Mouse (Mus musculus) forebrain, embryonic 16.5 days (tissue): ENCODE measurements around the gene Gm11037. TPM values are rescaled to one million over a fixed set of nuclear protein-coding genes. Genes with fewer than 3 reads are reported as not detected.
A peak's percentile ranks its signal among the peaks of the same experiment; 100 is the strongest.

Experiments used
- ATAC-seq: fragments of 200-750 bp; cut with Nextera tagmentation; 2 replicates; pipeline ENCODE4 v1.8.0; 2017; ENCODE audit warnings: mild to moderate bottlenecking, moderate library complexity
- H3K27ac ChIP-seq: fragments of 300-500 bp; sonication (generic); 2 replicates; pipeline ENCODE4 v1.5.1; 2014; ENCODE audit warnings: low read length, control low read depth
- H3K27me3 ChIP-seq: fragments of 300-500 bp; sonication (generic); replicated peaks from 2 replicates; pipeline ENCODE4 v1.6.1; 2014; ENCODE audit warnings: low read length; ENCODE audit not compliant: control insufficient read depth, insufficient read depth
- H3K36me3 ChIP-seq: fragments of 300-500 bp; sonication (generic); 2 replicates; pipeline ENCODE4 v1.6.1; 2014; ENCODE audit not compliant: control insufficient read depth, insufficient read depth
- H3K4me1 ChIP-seq: fragments of 300-500 bp; sonication (generic); replicated peaks from 2 replicates; pipeline ENCODE4 v1.6.1; 2014; ENCODE audit warnings: low read length; ENCODE audit not compliant: control insufficient read depth, insufficient read depth
- H3K4me2 ChIP-seq: fragments of 300-500 bp; sonication (generic); 2 replicates; pipeline ENCODE4 v1.6.1; 2014; ENCODE audit warnings: mild to moderate bottlenecking, low read length, control low read depth
- H3K4me3 ChIP-seq: fragments of 300-500 bp; sonication (generic); replicated peaks from 2 replicates; pipeline ENCODE4 v1.5.1; 2014; ENCODE audit warnings: mild to moderate bottlenecking, low read length, control low read depth
- H3K9ac ChIP-seq: fragments of 300-500 bp; sonication (generic); replicated peaks from 2 replicates; pipeline ENCODE4 v1.6.1; 2014; ENCODE audit warnings: low read depth, low read length, control low read depth
- H3K9me3 ChIP-seq: fragments of 300-500 bp; sonication (generic); 2 replicates; pipeline ENCODE4 v1.6.1; 2016; ENCODE audit warnings: low read length; ENCODE audit not compliant: control insufficient read depth
- WGBS: fragments of 180-500 bp; shearing (Covaris S2); extraction: QIAGEN DNeasy Blood & Tissue Kit; methylation state at CpG from one replicate; pipeline ENCODE4 v1.1.7; 2014; 5-methylcytosine and 5-hydroxymethylcytosine counted together
- polyA plus RNA-seq: library from polyadenylated mRNA; unstranded; fragments of >200 nt; fragmentation: Nextera tagmentation; extraction: Ambion mirVana; gene quantifications from 2 replicates; pipeline ENCODE4 v1.2.1, GENCODE M21; 2015

The Gm11037 gene
- polyA plus RNA-seq, 1 experiment from 2014 or later = not detected

DNA sequence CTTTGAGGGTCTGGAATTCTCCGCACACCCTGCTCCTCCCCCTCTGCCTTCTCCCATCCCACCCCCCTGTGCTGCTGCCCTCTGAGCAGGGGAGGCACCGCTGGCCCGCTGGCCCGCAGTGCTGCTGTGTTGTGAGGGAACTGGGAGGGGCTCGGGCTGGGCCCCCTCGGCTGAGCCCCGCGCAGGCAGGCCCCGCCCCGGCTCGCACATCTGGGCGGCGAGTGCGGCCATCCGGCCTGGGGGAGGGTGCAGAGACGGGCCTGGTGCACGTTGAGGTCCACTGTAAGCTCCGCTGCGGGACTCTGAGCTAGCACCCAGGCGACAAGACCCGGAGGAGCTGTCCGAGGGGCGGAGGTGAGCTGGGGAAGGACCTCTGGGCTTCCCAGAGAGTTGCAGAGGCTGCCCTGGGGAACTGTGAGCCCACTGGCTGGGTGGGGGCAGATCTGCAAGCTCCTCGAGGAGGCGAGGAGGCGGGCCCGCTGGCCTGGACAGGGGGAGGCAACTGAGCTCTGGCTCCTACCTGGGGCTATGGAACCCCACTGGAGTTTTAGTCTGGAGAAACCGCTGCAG lies 6.1 kb upstream of the Gm11037 start, which contains the start of gene Hspa12b:
Gene Hspa12b, plus strand, starts transcription at position 120 of the 570 bp plus-strand sequence.
- WGBS = 1% methylated on average over 28 of the region's 28 CpGs
- Histone ChIP-seq H3K9ac (peak within 1 kb of the TSS; percentile 56), H3K4me2 (peak within 1 kb of the TSS; percentile 62), H3K27ac (no peak within 1 kb of the TSS), H3K4me3 (peak within 1 kb of the TSS; percentile 33), H3K36me3 (no peaks in the 10 kb centered on the region), H3K4me1 (peaks cover 6% of the 10 kb centered on the region), H3K9me3 (no peaks in the 10 kb centered on the region), H3K27me3 (no peaks in the 10 kb centered on the region)
- peak; percentile 61 for ATAC-seq

DNA sequence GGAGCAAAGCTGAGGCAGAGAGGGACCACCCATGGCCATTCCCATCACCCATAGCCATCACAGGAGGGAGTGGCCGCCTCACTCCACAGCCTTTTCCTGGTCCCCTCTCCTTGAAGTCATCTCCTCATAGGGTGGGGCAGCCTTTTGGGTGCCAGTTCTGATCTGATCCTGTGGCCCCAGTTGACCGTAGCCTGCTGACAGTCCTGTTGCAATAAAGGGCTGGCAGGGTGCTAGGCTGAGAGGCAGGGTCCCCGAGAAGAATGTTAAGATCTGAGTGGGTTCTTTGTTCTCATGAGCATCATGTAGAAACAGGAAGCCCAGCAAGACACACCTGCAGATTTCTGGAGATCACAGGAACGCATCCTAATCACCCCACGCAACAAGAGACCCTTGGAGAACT lies 5.1 kb upstream of the Gm11037 start:
- Histone ChIP-seq H3K4me3 (no peak overlapping the region), H3K27me3 (no peaks in the 10 kb centered on the region), H3K27ac (no peak overlapping the region), H3K4me2 (no peak overlapping the region), H3K4me1 (peaks cover 6% of the 10 kb centered on the region), H3K9ac (no peak overlapping the region), H3K36me3 (no peaks in the 10 kb centered on the region), H3K9me3 (no peaks in the 10 kb centered on the region)
- ATAC-seq = no peak
- whole genome bisulfite sequencing = 85% methylated on average over 5 of the region's 5 CpGs

DNA sequence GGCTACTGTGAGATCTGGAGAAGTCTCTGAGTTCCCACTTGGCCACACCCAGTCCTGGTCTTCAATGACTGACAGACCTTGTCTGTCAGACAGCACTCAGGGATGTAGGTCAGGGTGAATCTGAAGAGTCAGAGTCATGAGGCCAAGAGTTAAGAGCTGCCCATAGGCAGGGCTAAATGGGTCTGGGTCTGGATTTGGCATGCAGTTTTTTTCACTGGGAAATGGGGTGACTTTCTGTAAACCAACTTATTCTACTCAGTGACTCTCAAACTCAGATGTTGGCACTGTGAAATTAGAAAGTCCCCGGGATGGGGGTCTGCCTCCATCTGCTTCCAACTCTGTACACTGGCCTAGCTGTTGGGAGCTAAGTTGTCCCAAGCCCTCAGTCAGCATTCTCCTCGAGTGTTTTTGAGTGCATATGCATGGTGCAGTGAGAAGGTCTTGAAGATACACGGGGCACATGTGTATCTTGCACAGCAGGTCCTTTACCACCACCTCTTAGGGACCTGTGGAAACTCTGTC lies 4.6 kb upstream of the Gm11037 start:
- Histone ChIP-seq H3K27me3 (no peaks in the 10 kb centered on the region), H3K9ac (no peak overlapping the region), H3K4me1 (peaks cover 6% of the 10 kb centered on the region), H3K9me3 (no peaks in the 10 kb centered on the region), H3K4me2 (no peak overlapping the region), H3K36me3 (no peaks in the 10 kb centered on the region), H3K27ac (no peak overlapping the region), H3K4me3 (no peak overlapping the region)
- no peak for ATAC-seq
- WGBS = 85% methylated on average over 3 of the region's 3 CpGs

DNA sequence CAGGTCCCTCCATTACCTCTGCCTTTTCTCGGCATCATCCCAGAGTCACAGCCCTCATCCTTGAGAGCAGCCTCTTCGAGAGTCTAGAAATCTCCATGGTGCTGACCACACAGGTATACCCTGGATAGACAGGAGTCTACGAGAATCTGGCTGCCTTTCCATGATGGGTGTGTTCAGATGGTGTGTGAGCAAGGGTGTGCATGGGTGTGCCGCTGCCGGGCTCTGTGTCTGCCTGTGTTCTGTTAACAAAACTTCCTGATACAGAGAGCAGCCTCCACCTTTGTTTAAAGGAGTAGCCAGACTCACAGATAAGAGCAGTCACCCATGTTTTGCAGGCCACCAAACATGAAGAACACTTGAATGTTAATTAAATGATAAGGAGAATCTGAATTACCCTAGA lies 3.5 kb upstream of the Gm11037 start:
- no peak for ATAC-seq
- H3K27me3 ChIP-seq = no peaks in the 10 kb centered on the region
- no peaks in the 10 kb centered on the region for H3K36me3 ChIP-seq
- H3K4me2 ChIP-seq = no peak overlapping the region
- peaks cover 6% of the 10 kb centered on the region for H3K4me1 ChIP-seq
- H3K9me3 ChIP-seq = no peaks in the 10 kb centered on the region
- H3K9ac ChIP-seq = no peak overlapping the region
- 83% methylated on average over 5 of the region's 5 CpGs for WGBS
- no peak overlapping the region for H3K4me3 ChIP-seq
- no peak overlapping the region for H3K27ac ChIP-seq

DNA sequence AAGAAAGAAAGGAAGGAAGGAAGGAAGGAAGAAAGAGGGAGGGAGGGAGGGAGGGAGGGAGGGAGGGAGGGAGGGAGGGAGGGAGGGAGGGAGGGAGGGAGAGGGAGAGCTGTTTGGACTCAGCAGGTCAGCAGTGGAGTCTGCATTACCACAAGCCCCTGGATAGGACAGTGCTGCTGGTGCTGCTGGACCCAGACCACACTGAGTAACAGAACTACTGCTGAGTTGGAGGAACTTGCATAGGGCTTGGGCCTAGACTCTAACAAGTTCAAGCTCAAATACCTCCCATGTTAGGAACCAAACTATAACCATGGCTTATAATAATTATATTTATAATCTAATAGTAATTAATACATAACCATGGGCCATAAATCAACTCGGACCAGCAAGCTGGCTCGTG lies 2.4 kb upstream of the Gm11037 start:
- Histone ChIP-seq H3K27me3 (no peaks in the 10 kb centered on the region), H3K4me3 (no peak overlapping the region), H3K36me3 (no peaks in the 10 kb centered on the region), H3K4me2 (no peak overlapping the region), H3K9ac (no peak overlapping the region), H3K4me1 (peaks cover 6% of the 10 kb centered on the region), H3K27ac (no peak overlapping the region), H3K9me3 (no peaks in the 10 kb centered on the region)
- 92% methylated on average over 2 of the region's 2 CpGs for WGBS
- ATAC-seq = no peak

GRCm38 (mm10) chr2:131132111-131132888 lies 997 bp upstream of the Gm11037 start:
- no peaks in the 10 kb centered on the region for H3K27me3 ChIP-seq
- H3K4me2 ChIP-seq = no peak overlapping the region
- peaks cover 2% of the 10 kb centered on the region for H3K4me1 ChIP-seq
- WGBS = 87% methylated on average over 10 of the region's 10 CpGs
- no peaks in the 10 kb centered on the region for H3K9me3 ChIP-seq
- H3K36me3 ChIP-seq = no peaks in the 10 kb centered on the region
- H3K27ac ChIP-seq = no peak overlapping the region
- no peak overlapping the region for H3K9ac ChIP-seq
- no peak for ATAC-seq
- no peak overlapping the region for H3K4me3 ChIP-seq

DNA sequence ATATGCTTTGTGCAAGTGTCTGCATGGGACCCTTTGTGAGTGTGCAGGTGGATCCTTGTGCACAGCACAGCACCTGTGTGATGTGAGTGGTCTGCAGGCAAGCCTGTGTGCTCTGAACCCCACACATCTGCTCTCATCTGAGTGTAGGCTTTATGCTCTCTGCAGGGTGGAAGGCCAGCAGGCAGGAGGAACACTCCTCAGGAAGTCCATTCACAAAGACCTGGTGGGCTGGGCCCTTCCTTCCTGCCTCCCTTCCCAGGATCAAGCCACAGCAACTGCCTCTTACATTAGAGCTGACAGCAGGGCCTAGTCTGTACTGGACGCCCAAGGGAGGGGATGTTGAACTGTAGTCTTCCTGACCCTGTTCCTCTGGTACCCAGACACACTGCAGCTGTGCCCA lies 1.1 kb downstream of the Gm11037 start:
- no peak overlapping the region for H3K9ac ChIP-seq
- WGBS = 57% methylated on average over 1 of the region's 1 CpGs
- no peak overlapping the region for H3K27ac ChIP-seq
- ATAC-seq = no peak
- no peak overlapping the region for H3K4me2 ChIP-seq
- H3K4me3 ChIP-seq = no peak overlapping the region
- H3K9me3 ChIP-seq = no peaks in the 10 kb centered on the region
- H3K36me3 ChIP-seq = no peaks in the 10 kb centered on the region
- H3K4me1 ChIP-seq = no peaks in the 10 kb centered on the region
- H3K27me3 ChIP-seq = no peaks in the 10 kb centered on the region

- 85% methylated on average over 8 of the region's 8 CpGs for WGBS
- H3K36me3 ChIP-seq = no peaks in the 10 kb centered on the region
- no peaks in the 10 kb centered on the region for H3K9me3 ChIP-seq
- no peak for ATAC-seq
- no peak overlapping the region for H3K4me3 ChIP-seq
- H3K27ac ChIP-seq = no peak overlapping the region
- H3K9ac ChIP-seq = no peak overlapping the region
- no peaks in the 10 kb centered on the region for H3K4me1 ChIP-seq
- H3K27me3 ChIP-seq = no peaks in the 10 kb centered on the region
- no peak overlapping the region for H3K4me2 ChIP-seq
Observed at GRCm38 (mm10) chr2:131134826-131135400, 1.6 kb downstream of the Gm11037 start.

GRCm38 (mm10) chr2:131135521-131136139 lies 2.3 kb downstream of the Gm11037 start:
- H3K9ac ChIP-seq = no peak overlapping the region
- H3K27me3 ChIP-seq = no peaks in the 10 kb centered on the region
- H3K4me2 ChIP-seq = no peak overlapping the region
- H3K36me3 ChIP-seq = no peaks in the 10 kb centered on the region
- no peak overlapping the region for H3K4me3 ChIP-seq
- H3K9me3 ChIP-seq = no peaks in the 10 kb centered on the region
- ATAC-seq = no peak
- 84% methylated on average over 11 of the region's 11 CpGs for WGBS
- no peak overlapping the region for H3K27ac ChIP-seq
- no peaks in the 10 kb centered on the region for H3K4me1 ChIP-seq
